Mouse (Mus musculus): ENCODE results near the gene Cyp2c23. TPM values are rescaled to one million over a fixed set of nuclear protein-coding genes. Genes with fewer than 3 reads are reported as not detected.

Cyp2c23 gene
- polyA plus RNA-seq, 1 experiment, result 0.05 TPM

GRCm38 (mm10) chr19:43995427-43995826, 33.6 kb downstream of the Cyp2c23 start:
- no peak for TF ChIP-seq CTCF (IDR thresholded peaks at IDR 0.05; ENCODE audit: borderline replicate concordance, extremely low read depth, insufficient read depth, insufficient read length)
- TF ChIP-seq POLR2A (IDR thresholded peaks at IDR 0.05; ENCODE audit: borderline replicate concordance, extremely low read depth, insufficient read depth, insufficient read length, poor library complexity, severe bottlenecking), result no peak

GRCm38 (mm10) chr19:43992464-43992863, 36.5 kb downstream of the Cyp2c23 start:
- TF ChIP-seq CTCF (IDR thresholded peaks at IDR 0.05; ENCODE audit: borderline replicate concordance, extremely low read depth, insufficient read depth, insufficient read length) (no peak), POLR2A (IDR thresholded peaks at IDR 0.05; ENCODE audit: borderline replicate concordance, extremely low read depth, insufficient read depth, insufficient read length, poor library complexity, severe bottlenecking) (no peak)

More at GRCm38 (mm10) chr19:43995427-43995826, 33.6 kb downstream of the Cyp2c23 start:
- no peak for DNase-seq (ENCODE audit: low read depth)

GRCm38 (mm10) chr19:43990362-43990761, 38.6 kb downstream of the Cyp2c23 start:
- TF ChIP-seq CTCF (IDR thresholded peaks at IDR 0.05; ENCODE audit: borderline replicate concordance, extremely low read depth, insufficient read depth, insufficient read length) (no peak), POLR2A (IDR thresholded peaks at IDR 0.05; ENCODE audit: borderline replicate concordance, extremely low read depth, insufficient read depth, insufficient read length, poor library complexity, severe bottlenecking) (no peak)
- no peak for DNase-seq (ENCODE audit: low read depth)

More at GRCm38 (mm10) chr19:43992464-43992863, 36.5 kb downstream of the Cyp2c23 start:
- DNase-seq (ENCODE audit: low read depth), result no peak

- TF ChIP-seq CTCF (IDR thresholded peaks at IDR 0.05; ENCODE audit: borderline replicate concordance, extremely low read depth, insufficient read depth, insufficient read length), result no peak
- DNase-seq (ENCODE audit: low read depth), result no peak
Observed at GRCm38 (mm10) chr19:43986069-43986794, 42.8 kb downstream of the Cyp2c23 start, which contains the start of gene Cpn1. Cpn1 (minus strand) TSS chr19:43986556.

GRCm38 (mm10) chr19:43981992-43982391, 47.0 kb downstream of the Cyp2c23 start:
- TF ChIP-seq POLR2A (IDR thresholded peaks at IDR 0.05; ENCODE audit: borderline replicate concordance, extremely low read depth, insufficient read depth, insufficient read length, poor library complexity, severe bottlenecking) (no peak), CTCF (IDR thresholded peaks at IDR 0.05; ENCODE audit: borderline replicate concordance, extremely low read depth, insufficient read depth, insufficient read length) (no peak)
- DNase-seq (ENCODE audit: low read depth), result no peak

GRCm38 (mm10) chr19:43980711-43981110, 48.3 kb downstream of the Cyp2c23 start:
- TF ChIP-seq CTCF (IDR thresholded peaks at IDR 0.05; ENCODE audit: borderline replicate concordance, extremely low read depth, insufficient read depth, insufficient read length) (no peak), POLR2A (IDR thresholded peaks at IDR 0.05; ENCODE audit: borderline replicate concordance, extremely low read depth, insufficient read depth, insufficient read length, poor library complexity, severe bottlenecking) (no peak)
- no peak for DNase-seq (ENCODE audit: low read depth)

- no peak for DNase-seq (ENCODE audit: low read depth)
- TF ChIP-seq CTCF (IDR thresholded peaks at IDR 0.05; ENCODE audit: borderline replicate concordance, extremely low read depth, insufficient read depth, insufficient read length), result no peak
- no peak for TF ChIP-seq POLR2A (IDR thresholded peaks at IDR 0.05; ENCODE audit: borderline replicate concordance, extremely low read depth, insufficient read depth, insufficient read length, poor library complexity, severe bottlenecking)
Observed at GRCm38 (mm10) chr19:43977799-43978198, 51.2 kb downstream of the Cyp2c23 start.

- no peak for DNase-seq (ENCODE audit: low read depth)
- no peak for TF ChIP-seq POLR2A (IDR thresholded peaks at IDR 0.05; ENCODE audit: borderline replicate concordance, extremely low read depth, insufficient read depth, insufficient read length, poor library complexity, severe bottlenecking)
- no peak for TF ChIP-seq CTCF (IDR thresholded peaks at IDR 0.05; ENCODE audit: borderline replicate concordance, extremely low read depth, insufficient read depth, insufficient read length)
Observed at GRCm38 (mm10) chr19:43976661-43977060, 52.3 kb downstream of the Cyp2c23 start.

- no peak for TF ChIP-seq CTCF (IDR thresholded peaks at IDR 0.05; ENCODE audit: borderline replicate concordance, extremely low read depth, insufficient read depth, insufficient read length)
- TF ChIP-seq POLR2A (IDR thresholded peaks at IDR 0.05; ENCODE audit: borderline replicate concordance, extremely low read depth, insufficient read depth, insufficient read length, poor library complexity, severe bottlenecking), result no peak
- no peak for DNase-seq (ENCODE audit: low read depth)
Observed at GRCm38 (mm10) chr19:43974221-43974620, 54.8 kb downstream of the Cyp2c23 start.

GRCm38 (mm10) chr19:43973711-43974110, 55.3 kb downstream of the Cyp2c23 start:
- TF ChIP-seq CTCF (IDR thresholded peaks at IDR 0.05; ENCODE audit: borderline replicate concordance, extremely low read depth, insufficient read depth, insufficient read length) (no peak), POLR2A (IDR thresholded peaks at IDR 0.05; ENCODE audit: borderline replicate concordance, extremely low read depth, insufficient read depth, insufficient read length, poor library complexity, severe bottlenecking) (no peak)
- no peak for DNase-seq (ENCODE audit: low read depth)

- DNase-seq (ENCODE audit: low read depth), result no peak
- no peak for TF ChIP-seq POLR2A (IDR thresholded peaks at IDR 0.05; ENCODE audit: borderline replicate concordance, extremely low read depth, insufficient read depth, insufficient read length, poor library complexity, severe bottlenecking)
- no peak for TF ChIP-seq CTCF (IDR thresholded peaks at IDR 0.05; ENCODE audit: borderline replicate concordance, extremely low read depth, insufficient read depth, insufficient read length)
Observed at GRCm38 (mm10) chr19:43972129-43972528, 56.9 kb downstream of the Cyp2c23 start.

GRCm38 (mm10) chr19:43968436-43969026, 60.5 kb downstream of the Cyp2c23 start:
- no peak for DNase-seq (ENCODE audit: low read depth)
- TF ChIP-seq POLR2A (IDR thresholded peaks at IDR 0.05; ENCODE audit: borderline replicate concordance, extremely low read depth, insufficient read depth, insufficient read length, poor library complexity, severe bottlenecking) (no peak), CTCF (IDR thresholded peaks at IDR 0.05; ENCODE audit: borderline replicate concordance, extremely low read depth, insufficient read depth, insufficient read length) (no peak)
